Mouse (Mus musculus) embryonic facial prominence, embryonic 14.5 days (tissue): Measurements from ENCODE around the gene 2210017I01Rik. TPM values are rescaled to one million over a fixed set of nuclear protein-coding genes. Genes with fewer than 3 reads are reported as not detected.

ENCODE experiments used
- ATAC-seq: fragments of 200-750 bp; cut with Nextera tagmentation; 2 replicates; pipeline ENCODE4 v1.8.0; 2017; ENCODE audit warnings: low read depth, moderate number of reproducible peaks, moderate TSS enrichment
- DNase-seq: peaks from one replicate; pipeline ENCODE4 v3.0.0-alpha.2; 2015; ENCODE audit warnings: low spot score
- H3K27ac ChIP-seq: fragments of 300-500 bp; sonication (generic); replicated peaks from 2 replicates; pipeline ENCODE4 v1.5.1; 2014; ENCODE audit warnings: low read depth, mild to moderate bottlenecking, low read length, moderate library complexity
- H3K27me3 ChIP-seq: fragments of 300-500 bp; sonication (generic); replicated peaks from 2 replicates; pipeline ENCODE4 v1.6.1; 2014; ENCODE audit warnings: low read length; ENCODE audit not compliant: control insufficient read depth, insufficient read depth
- H3K36me3 ChIP-seq: fragments of 300-500 bp; sonication (generic); 2 replicates; pipeline ENCODE4 v1.6.1; 2014; ENCODE audit warnings: low read length, mixed read lengths; ENCODE audit not compliant: control insufficient read depth, insufficient read depth
- H3K4me1 ChIP-seq: fragments of 300-500 bp; sonication (generic); 2 replicates; pipeline ENCODE4 v1.6.1; 2014; ENCODE audit warnings: antibody characterized with exemption, low read length; ENCODE audit not compliant: control insufficient read depth, insufficient read depth
- H3K4me2 ChIP-seq: fragments of 300-500 bp; sonication (generic); 2 replicates; pipeline ENCODE4 v1.6.1; 2014; ENCODE audit warnings: low read depth, mild to moderate bottlenecking, low read length, moderate library complexity, mixed read lengths
- H3K4me3 ChIP-seq: fragments of 300-500 bp; sonication (generic); 2 replicates; pipeline ENCODE4 v1.5.1; 2014; ENCODE audit warnings: low read depth, mild to moderate bottlenecking, low read length
- H3K9ac ChIP-seq: fragments of 300-500 bp; sonication (generic); 2 replicates; pipeline ENCODE4 v1.6.1; 2014; ENCODE audit warnings: low read depth, mild to moderate bottlenecking, low read length, moderate library complexity, mixed read lengths
- H3K9me3 ChIP-seq: fragments of 300-500 bp; sonication (generic); 2 replicates; pipeline ENCODE4 v1.6.1; 2016; ENCODE audit warnings: low read length; ENCODE audit not compliant: control insufficient read depth
- WGBS: fragments of 180-500 bp; shearing (Covaris S2); extraction: QIAGEN DNeasy Blood & Tissue Kit; methylation state at CpG from one replicate; pipeline ENCODE4 v1.1.7; 2014; 5-methylcytosine and 5-hydroxymethylcytosine counted together
- polyA plus RNA-seq: library from polyadenylated mRNA; unstranded; fragments of >200 nt; fragmentation: Nextera tagmentation; extraction: Ambion mirVana; gene quantifications from 2 replicates; pipeline ENCODE4 v1.2.1, GENCODE M21; 2014

The 2210017I01Rik gene
- polyA plus RNA-seq, 1 experiment from 2014 or later: not detected

DNA sequence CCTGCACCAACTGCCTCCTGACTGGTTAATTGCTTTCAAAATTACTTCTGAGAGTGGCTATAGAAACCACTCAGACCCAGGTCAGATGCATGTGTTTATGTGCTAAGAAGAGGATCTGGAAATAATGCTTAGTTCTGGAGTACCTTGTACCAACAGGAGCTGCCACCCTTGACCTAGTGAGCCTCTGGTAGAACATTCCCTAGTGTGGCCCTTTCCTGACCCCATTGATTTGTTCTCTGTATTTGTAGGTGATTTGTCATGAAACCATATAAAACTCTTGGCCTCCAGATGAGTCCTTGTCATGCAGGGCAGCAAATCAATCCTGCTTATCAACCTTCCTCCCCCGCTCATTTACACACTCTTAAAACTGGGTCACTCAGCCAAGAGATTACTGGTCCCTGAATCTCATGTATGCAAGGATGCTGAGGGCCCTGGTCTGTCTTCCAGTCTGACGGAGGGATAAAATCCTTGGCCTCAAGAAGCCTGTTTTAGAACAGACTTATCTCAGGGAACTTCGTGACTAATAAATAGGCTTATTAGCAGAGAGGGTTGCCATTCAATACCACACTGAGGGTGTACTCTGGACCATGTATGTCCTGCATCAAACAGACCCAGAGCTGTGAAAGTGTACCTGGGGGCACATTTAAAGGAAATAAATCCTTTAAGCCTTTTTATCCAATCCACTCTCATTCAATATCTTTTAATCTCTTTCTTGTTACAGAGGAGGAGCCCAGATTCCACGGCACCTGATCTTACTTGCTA lies 28.5 kb downstream of the 2210017I01Rik start:
- no peaks in the 10 kb centered on the region for H3K9me3 ChIP-seq
- no peak for DNase-seq
- ATAC-seq: no peak
- no peak overlapping the region for H3K4me3 ChIP-seq
- H3K27me3 ChIP-seq: no peaks in the 10 kb centered on the region
- no peak overlapping the region for H3K9ac ChIP-seq
- no peaks in the 10 kb centered on the region for H3K36me3 ChIP-seq
- no peak overlapping the region for H3K4me2 ChIP-seq
- H3K4me1 ChIP-seq: no peaks in the 10 kb centered on the region
- 79% methylated on average over 4 of the region's 4 CpGs for WGBS
- no peak overlapping the region for H3K27ac ChIP-seq

DNA sequence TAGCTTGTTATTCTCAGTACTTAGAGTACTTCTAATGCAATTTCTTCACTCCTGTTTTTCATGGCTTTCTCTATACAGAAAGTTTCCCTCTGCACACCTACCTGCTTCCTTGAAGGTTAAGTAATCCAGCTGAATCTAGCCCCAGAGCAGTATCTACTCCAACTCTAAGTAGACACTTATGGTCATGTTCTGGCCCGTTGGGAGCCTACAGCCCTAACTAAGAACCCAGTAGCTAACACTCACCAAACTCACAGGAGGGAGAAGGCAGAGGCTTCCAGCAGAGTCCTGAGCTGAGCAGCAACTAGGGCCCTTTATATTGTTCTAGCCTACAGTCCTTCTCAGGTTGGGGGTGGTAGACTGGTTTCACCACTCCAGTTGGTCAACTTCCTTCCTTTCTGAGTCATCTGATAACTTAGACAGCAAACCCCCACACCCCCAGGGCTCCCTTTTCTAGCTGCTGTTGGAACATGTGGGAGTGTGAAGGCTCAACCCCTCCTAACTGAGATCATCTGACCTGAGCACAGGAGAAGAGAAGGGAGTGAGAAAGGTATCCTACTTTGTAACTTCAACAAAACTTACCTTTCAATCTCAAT lies 33.7 kb downstream of the 2210017I01Rik start, which contains the start of gene Ivl:
Gene Ivl (minus strand): TSS at position 287 of the 593 bp plus-strand sequence.
- WGBS: 75% methylated on average over 1 of the region's 1 CpGs
- no peaks in the 10 kb centered on the region for H3K4me1 ChIP-seq

DNA sequence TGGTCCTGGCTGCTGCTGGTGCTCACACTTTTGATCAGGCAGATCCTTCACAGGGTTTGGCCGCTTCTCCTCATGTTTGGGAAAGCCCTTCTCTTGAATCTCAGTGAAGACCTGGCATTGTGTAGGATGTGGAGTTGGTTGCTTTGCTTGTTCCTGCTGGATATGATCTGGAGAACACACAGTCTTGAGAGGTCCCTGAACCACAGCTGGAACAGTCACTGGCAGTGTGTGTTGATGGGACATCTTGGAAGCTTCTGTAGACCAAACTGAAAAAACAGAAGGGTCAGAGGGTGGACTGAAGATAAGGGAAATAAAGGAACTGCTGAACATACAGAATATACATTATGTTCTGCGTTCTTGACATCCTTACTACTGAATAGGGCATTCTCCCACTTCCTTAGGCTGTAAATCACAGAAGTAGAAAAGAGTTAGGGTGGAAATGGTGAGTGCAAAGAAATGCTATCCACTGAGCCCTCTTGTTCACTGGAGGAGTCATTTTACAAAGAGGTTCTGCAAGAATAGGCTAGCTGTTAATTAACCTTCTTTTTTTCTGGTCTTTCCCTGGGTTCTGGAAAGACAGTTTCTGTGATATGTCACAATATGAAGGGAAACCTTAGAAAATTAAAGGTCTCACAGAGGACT lies 34.7 kb downstream of the 2210017I01Rik start:
- 65% methylated on average over 2 of the region's 2 CpGs for WGBS
- ATAC-seq (no peak), DNase-seq (no peak)
- Histone ChIP-seq H3K4me2 (no peak overlapping the region), H3K4me1 (no peaks in the 10 kb centered on the region), H3K27ac (no peak overlapping the region), H3K9ac (no peak overlapping the region), H3K27me3 (no peaks in the 10 kb centered on the region), H3K4me3 (no peak overlapping the region), H3K36me3 (no peaks in the 10 kb centered on the region), H3K9me3 (no peaks in the 10 kb centered on the region)

More for the DNA sequence above, 33.7 kb downstream of the 2210017I01Rik start, which contains the start of gene Ivl:
- no peak for DNase-seq
- Histone ChIP-seq H3K27ac (no peak within 1 kb of the TSS), H3K4me3 (no peak within 1 kb of the TSS), H3K4me2 (no peak within 1 kb of the TSS), H3K36me3 (no peaks in the 10 kb centered on the region), H3K9me3 (no peaks in the 10 kb centered on the region), H3K27me3 (no peaks in the 10 kb centered on the region), H3K9ac (no peak within 1 kb of the TSS)
- ATAC-seq: no peak

DNA sequence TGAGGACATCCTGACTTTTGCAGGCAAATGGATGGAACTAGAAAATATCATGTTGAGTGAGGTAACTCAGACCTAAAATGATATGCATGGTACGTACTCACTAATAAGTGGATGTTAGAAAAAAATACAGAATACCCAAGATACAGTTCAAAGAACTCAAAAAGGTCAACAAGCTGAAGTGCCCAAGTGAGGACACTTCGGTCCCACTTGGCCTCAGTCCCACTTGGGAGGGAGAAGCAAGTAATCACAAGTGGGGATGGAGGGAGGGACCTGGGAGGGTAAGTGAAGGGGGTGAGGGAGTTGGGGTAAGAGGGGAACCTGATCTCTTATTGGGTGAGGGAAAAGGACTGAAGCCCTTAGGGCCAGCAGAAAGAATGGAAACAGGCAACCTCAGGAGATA lies 38.5 kb downstream of the 2210017I01Rik start:
- Histone ChIP-seq H3K9me3 (no peaks in the 10 kb centered on the region), H3K36me3 (no peaks in the 10 kb centered on the region), H3K4me3 (no peak overlapping the region), H3K4me1 (no peaks in the 10 kb centered on the region), H3K27me3 (no peaks in the 10 kb centered on the region), H3K9ac (no peak overlapping the region), H3K27ac (no peak overlapping the region), H3K4me2 (no peak overlapping the region)
- ATAC-seq: no peak
- no peak for DNase-seq
- WGBS: 94% methylated on average over 2 of the region's 2 CpGs

DNA sequence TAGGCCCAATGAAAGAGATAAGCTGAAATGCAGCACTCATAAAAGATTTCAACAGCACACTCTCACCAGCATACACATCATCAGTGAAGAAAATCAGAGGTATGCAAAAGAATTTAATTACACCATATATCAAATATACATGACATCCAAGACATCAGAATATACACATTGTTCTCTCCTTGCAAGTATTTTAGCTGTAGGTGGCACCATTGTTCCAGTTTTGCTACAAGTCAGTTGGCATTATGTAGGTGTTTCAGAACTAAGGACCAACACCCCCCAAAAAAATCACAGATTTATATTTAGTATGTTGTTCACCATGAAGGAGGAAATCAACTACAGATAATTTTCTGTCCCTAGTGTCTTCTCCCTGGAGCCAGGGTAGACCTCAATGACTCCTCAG lies 41.9 kb downstream of the 2210017I01Rik start:
- Histone ChIP-seq H3K4me2 (no peak overlapping the region), H3K4me1 (no peaks in the 10 kb centered on the region), H3K4me3 (no peak overlapping the region), H3K36me3 (no peaks in the 10 kb centered on the region), H3K27me3 (no peaks in the 10 kb centered on the region), H3K27ac (no peak overlapping the region), H3K9me3 (no peaks in the 10 kb centered on the region), H3K9ac (no peak overlapping the region)
- ATAC-seq (no peak), DNase-seq (no peak)

Other genes with a start within 250 kb of the 2210017I01Rik start
- gene Sprr2f, start 242.3 kb downstream of the 2210017I01Rik start, polyA plus RNA-seq: not detected in 2 replicates
- 0.38 TPM in 1 of 2 replicates, not detected in the other for gene Sprr2h, start 221.8 kb downstream of the 2210017I01Rik start, polyA plus RNA-seq
- not detected in 2 replicates for gene Sprr2i, start 199.5 kb downstream of the 2210017I01Rik start, polyA plus RNA-seq
- not detected in 2 replicates for gene Sprr2j-ps, start 189.4 kb downstream of the 2210017I01Rik start, polyA plus RNA-seq
- 6.1 and 6.2 TPM in 2 replicates for gene Gm9774, start 178.1 kb downstream of the 2210017I01Rik start, polyA plus RNA-seq
- gene Sprr2k, start 174.9 kb downstream of the 2210017I01Rik start, polyA plus RNA-seq: 0.29 TPM in 1 of 2 replicates, not detected in the other
- gene Sprr1b, start 168.7 kb downstream of the 2210017I01Rik start, polyA plus RNA-seq: 3.4 and 12.9 TPM in 2 replicates
- gene Sprr3, start 148.8 kb downstream of the 2210017I01Rik start, polyA plus RNA-seq: 0.45 and 4.9 TPM in 2 replicates
- 28.3 and 67.4 TPM in 2 replicates for gene Sprr1a, start 121.6 kb downstream of the 2210017I01Rik start, polyA plus RNA-seq
- not detected in 2 replicates for gene Sprr4, start 107.0 kb downstream of the 2210017I01Rik start, polyA plus RNA-seq
- 0.89 TPM in 1 of 2 replicates, not detected in the other for gene 2310046K23Rik, start 73.0 kb downstream of the 2210017I01Rik start, polyA plus RNA-seq
- 0.45 and 1.4 TPM in 2 replicates for gene Ivl, start 33.8 kb downstream of the 2210017I01Rik start, polyA plus RNA-seq
- not detected in 2 replicates for gene Smcp, start 18.5 kb downstream of the 2210017I01Rik start, polyA plus RNA-seq
- gene Lce6a, start 14.2 kb upstream of the 2210017I01Rik start, polyA plus RNA-seq: not detected in 2 replicates
- gene Lce1a1, start 40.8 kb upstream of the 2210017I01Rik start, polyA plus RNA-seq: not detected in 2 replicates
- not detected in 2 replicates for gene Lce1b, start 49.4 kb upstream of the 2210017I01Rik start, polyA plus RNA-seq
- 0.42 TPM in 1 of 2 replicates, not detected in the other for gene Lce1a2, start 62.8 kb upstream of the 2210017I01Rik start, polyA plus RNA-seq
- gene Lce1c, start 71.8 kb upstream of the 2210017I01Rik start, polyA plus RNA-seq: 0.42 TPM in 1 of 2 replicates, not detected in the other
- gene Lce1d, start 79.7 kb upstream of the 2210017I01Rik start, polyA plus RNA-seq: 0.26 and 0.33 TPM in 2 replicates
- not detected in 2 replicates for gene Lce1e, start 101.6 kb upstream of the 2210017I01Rik start, polyA plus RNA-seq
- 0.33 TPM in 1 of 2 replicates, not detected in the other for gene Lce1f, start 112.9 kb upstream of the 2210017I01Rik start, polyA plus RNA-seq
- not detected in 2 replicates for gene Gm38119, start 131.6 kb upstream of the 2210017I01Rik start, polyA plus RNA-seq
- gene Lce1g, start 144.8 kb upstream of the 2210017I01Rik start, polyA plus RNA-seq: 0.25 TPM in 1 of 2 replicates, not detected in the other
- 0.25 TPM in 1 of 2 replicates, not detected in the other for gene Lce1h, start 157.6 kb upstream of the 2210017I01Rik start, polyA plus RNA-seq
- gene Lce1i, start 171.4 kb upstream of the 2210017I01Rik start, polyA plus RNA-seq: 0.25 TPM in 1 of 2 replicates, not detected in the other
- not detected in 2 replicates for gene Lce1j, start 183.0 kb upstream of the 2210017I01Rik start, polyA plus RNA-seq
- not detected in 2 replicates for gene Lce1k, start 200.4 kb upstream of the 2210017I01Rik start, polyA plus RNA-seq
- 0.07 and 0.47 TPM in 2 replicates for gene Kprp, start 219.8 kb upstream of the 2210017I01Rik start, polyA plus RNA-seq
- gene Lce1l, start 243.8 kb upstream of the 2210017I01Rik start, polyA plus RNA-seq: not detected in 2 replicates